Mouse (Mus musculus): ENCODE measurements around the gene Tnni3. TPM values are rescaled to one million over a fixed set of nuclear protein-coding genes. Genes with fewer than 3 reads are reported as not detected.

The Tnni3 gene
- polyA plus RNA-seq, 1 experiment from 2014 or later: 0.36 TPM

DNA sequence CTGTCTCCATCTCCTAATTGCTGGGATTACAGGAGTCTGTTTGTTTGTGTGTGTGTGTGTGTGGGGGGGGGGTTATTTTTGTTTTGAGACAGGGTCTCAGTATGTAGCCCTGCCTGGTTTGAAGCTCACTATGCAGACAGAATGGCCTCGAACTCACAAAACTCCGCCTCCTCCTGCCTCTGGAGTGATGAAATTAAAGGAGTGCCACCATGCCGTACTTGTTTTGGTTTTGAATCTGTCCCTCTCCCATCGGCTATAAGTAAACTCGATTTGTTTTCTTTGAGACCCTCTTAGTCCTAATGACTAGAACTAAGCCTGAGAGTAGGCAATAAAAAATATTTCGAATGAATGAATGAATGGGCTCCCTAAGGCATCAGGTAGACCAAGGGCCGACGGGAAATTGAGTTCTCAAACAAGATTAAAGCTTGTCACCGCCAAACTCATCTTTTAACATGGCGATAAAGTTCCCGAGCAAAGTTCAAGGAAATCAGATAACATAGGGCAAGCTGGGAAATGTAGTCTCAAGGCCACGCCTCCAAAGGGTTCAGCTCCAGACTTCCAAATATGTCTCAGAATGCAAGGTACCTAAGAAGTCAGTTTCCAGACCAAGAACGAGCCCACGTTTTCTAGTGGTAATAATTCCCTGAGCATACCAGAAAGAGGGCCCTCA lies 21.5 kb downstream of the Tnni3 start:
- Histone ChIP-seq H3K4me2 (replicated peaks) (peak overlapping the region; percentile 89), H3K27me3 (ENCODE audit: control insufficient read depth, insufficient read depth, low read length) (no peaks in the 10 kb centered on the region), H3K27ac (no peak overlapping the region), H3K9me3 (ENCODE audit: control insufficient read depth, low read length) (no peaks in the 10 kb centered on the region), H3K36me3 (replicated peaks; ENCODE audit: control insufficient read depth, insufficient read depth) (no peaks in the 10 kb centered on the region), H3K4me3 (replicated peaks; ENCODE audit: low read length) (peak overlapping the region; percentile 88), H3K4me1 (replicated peaks; ENCODE audit: control insufficient read depth, insufficient read depth, low read length) (peaks cover 33% of the 10 kb centered on the region), H3K9ac (peak overlapping the region; percentile 96)
- WGBS: 12% methylated on average over 14 of the region's 14 CpGs
- peak; percentile 50 for DNase-seq (ENCODE audit: low spot score)
- no peak for ATAC-seq (ENCODE audit: low FRiP score)

DNA sequence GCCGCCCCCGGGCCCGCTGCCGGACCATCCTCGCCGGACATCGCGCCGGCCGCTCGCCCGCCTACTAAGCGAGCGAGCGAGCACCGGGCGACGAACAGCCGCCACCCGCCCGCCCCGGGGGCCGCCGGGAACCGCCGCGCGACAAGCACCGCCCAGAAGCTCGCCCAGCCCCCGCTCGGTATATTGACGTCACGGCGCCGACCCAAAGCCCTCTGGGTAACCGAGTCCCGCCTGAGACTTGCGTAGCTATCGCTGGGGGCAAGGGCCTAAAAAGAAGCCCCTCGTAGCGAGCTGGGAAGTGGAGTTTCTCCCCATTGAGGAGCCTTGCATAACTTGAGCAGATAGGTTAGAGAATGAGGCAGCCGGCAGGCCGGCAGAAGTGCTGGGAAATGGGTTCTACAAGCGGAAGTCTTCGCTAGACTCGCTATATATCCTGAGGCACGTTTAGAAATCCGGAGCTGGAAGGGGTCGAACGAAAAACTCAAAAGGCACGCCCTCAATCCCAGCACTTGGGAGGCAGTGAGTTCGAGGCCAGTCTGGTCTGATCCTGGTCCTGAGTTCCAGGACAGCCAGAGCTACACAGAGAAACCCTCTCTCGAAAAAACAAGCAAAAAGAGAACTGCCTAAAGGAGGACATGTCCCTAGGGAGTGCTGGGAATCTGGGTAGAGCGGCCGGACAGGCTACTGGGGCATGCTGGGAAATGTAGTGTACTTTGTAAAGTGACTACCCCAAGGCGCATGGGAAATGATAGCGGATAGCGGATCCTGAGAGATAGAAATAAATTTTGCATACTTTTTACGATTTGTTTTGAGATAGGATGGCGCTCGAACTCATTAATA lies 22.3 kb downstream of the Tnni3 start, which contains the start of gene Ppp1r12c:
Gene Ppp1r12c (minus strand): TSS at position 123 of the 840 bp plus-strand sequence.
- under 1% methylated on average over 57 of the region's 62 CpGs for WGBS
- H3K27me3 ChIP-seq (ENCODE audit: control insufficient read depth, insufficient read depth, low read length): no peaks in the 10 kb centered on the region
- peak within 1 kb of the TSS; percentile 89 for H3K4me2 ChIP-seq (replicated peaks)
- H3K27ac ChIP-seq: peak within 1 kb of the TSS; percentile 86
- H3K36me3 ChIP-seq (replicated peaks; ENCODE audit: control insufficient read depth, insufficient read depth): peaks cover 4% of the 10 kb centered on the region; the same call in 1 of the 2 replicates
- H3K9me3 ChIP-seq (ENCODE audit: control insufficient read depth, low read length): no peaks in the 10 kb centered on the region
- ATAC-seq (ENCODE audit: low FRiP score) (peak; percentile 92), DNase-seq (ENCODE audit: low spot score) (peak; percentile 94)
- peak within 1 kb of the TSS; percentile 88 for H3K4me3 ChIP-seq (replicated peaks; ENCODE audit: low read length)
- H3K4me1 ChIP-seq (replicated peaks; ENCODE audit: control insufficient read depth, insufficient read depth, low read length): peaks cover 33% of the 10 kb centered on the region
- peak within 1 kb of the TSS; percentile 96 for H3K9ac ChIP-seq

DNA sequence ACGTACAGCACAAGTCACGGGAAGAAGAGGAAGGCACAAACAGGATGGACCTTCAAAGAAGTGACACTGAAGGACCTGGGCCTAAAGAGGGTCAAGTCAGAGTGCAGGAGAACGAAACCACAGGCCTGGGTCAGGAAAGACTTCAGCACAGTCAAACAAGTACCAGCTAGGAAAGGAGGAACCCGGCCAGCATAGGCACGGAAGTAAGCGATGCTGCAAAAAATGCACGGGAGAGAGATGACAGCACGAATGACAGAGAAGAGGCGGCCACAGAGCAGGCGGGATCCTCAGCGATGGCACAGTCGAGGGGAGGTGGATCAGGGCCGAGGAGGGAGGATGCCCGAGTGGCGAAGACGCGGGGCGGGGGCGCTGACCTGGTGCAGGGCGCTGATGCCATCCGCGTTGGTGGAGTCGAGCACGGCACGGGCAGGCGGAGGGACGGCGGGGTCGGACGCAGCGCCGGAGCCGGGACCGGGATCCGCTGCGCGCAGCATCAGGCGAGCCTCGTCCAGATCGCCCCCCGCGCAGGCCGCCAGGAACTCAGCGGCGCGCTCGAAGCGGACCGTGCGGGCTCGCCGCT lies 23.0 kb downstream of the Tnni3 start:
- peak overlapping the region; percentile 86 for H3K27ac ChIP-seq
- WGBS: 0% methylated on average over 43 of the region's 52 CpGs
- peak; percentile 51 for ATAC-seq (ENCODE audit: low FRiP score)

DNA sequence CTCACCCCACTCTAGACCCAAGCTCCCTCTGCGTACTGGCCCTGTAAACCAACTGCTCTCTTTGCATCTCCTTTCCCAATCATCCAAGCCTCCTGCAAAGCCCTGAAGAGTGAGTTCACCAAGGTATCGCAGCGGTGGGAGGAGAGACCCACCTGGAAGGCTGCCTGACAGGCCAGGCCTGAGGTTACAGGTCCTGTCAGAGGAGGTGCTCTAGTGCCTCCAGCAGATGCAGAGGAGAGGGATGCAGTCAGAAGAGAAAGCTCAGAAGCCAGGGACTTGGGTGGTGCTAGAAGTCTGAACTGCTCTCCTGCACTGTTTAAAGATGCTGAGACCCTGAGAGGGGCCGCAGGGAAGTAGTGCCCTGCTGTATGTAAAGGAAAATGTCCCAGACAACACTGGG lies 25.0 kb downstream of the Tnni3 start:
- H3K4me1 ChIP-seq (replicated peaks; ENCODE audit: control insufficient read depth, insufficient read depth, low read length): peaks cover 33% of the 10 kb centered on the region
- WGBS: 92% methylated on average over 4 of the region's 4 CpGs
- H3K9ac ChIP-seq: peak overlapping the region; percentile 96; the same call in 1 of the 2 replicates
- ATAC-seq (ENCODE audit: low FRiP score): no peak
- H3K9me3 ChIP-seq (ENCODE audit: control insufficient read depth, low read length): no peaks in the 10 kb centered on the region
- H3K36me3 ChIP-seq (replicated peaks; ENCODE audit: control insufficient read depth, insufficient read depth): peaks cover 13% of the 10 kb centered on the region
- H3K4me3 ChIP-seq (replicated peaks; ENCODE audit: low read length): no peak overlapping the region
- H3K27ac ChIP-seq: no peak overlapping the region
- no peak for DNase-seq (ENCODE audit: low spot score)
- H3K27me3 ChIP-seq (ENCODE audit: control insufficient read depth, insufficient read depth, low read length): no peaks in the 10 kb centered on the region
- H3K4me2 ChIP-seq (replicated peaks): peak overlapping the region; percentile 89

More for the DNA sequence above, 23.0 kb downstream of the Tnni3 start:
- peak; percentile 37 for DNase-seq (ENCODE audit: low spot score)
- H3K4me1 ChIP-seq (replicated peaks; ENCODE audit: control insufficient read depth, insufficient read depth, low read length): peaks cover 33% of the 10 kb centered on the region
- peak overlapping the region; percentile 88 for H3K4me3 ChIP-seq (replicated peaks; ENCODE audit: low read length)
- H3K27me3 ChIP-seq (ENCODE audit: control insufficient read depth, insufficient read depth, low read length): no peaks in the 10 kb centered on the region
- peak overlapping the region; percentile 89 for H3K4me2 ChIP-seq (replicated peaks)
- peaks cover 12% of the 10 kb centered on the region for H3K36me3 ChIP-seq (replicated peaks; ENCODE audit: control insufficient read depth, insufficient read depth)
- H3K9me3 ChIP-seq (ENCODE audit: control insufficient read depth, low read length): no peaks in the 10 kb centered on the region
- peak overlapping the region; percentile 96 for H3K9ac ChIP-seq

DNA sequence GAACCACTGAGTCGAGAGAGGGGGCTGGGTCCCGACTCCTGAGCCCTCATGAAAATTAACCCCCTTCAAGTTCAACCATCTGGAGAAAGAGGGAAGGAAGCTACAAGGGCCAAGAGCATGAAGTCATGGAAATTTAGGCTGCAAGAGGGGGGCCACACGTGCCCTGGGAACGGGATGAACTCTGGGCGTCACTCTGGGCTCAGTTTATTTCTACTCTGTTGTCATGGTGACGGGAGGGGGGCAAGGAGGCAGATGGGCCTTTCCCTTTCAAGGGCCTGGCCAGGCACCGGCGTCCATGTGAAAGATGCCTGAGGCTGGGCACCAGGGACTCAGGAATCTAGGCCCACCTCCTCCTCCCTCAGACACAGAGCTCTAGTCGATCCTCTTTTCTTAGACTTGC lies 25.8 kb downstream of the Tnni3 start:
- Histone ChIP-seq H3K4me2 (replicated peaks) (peak overlapping the region; percentile 89), H3K4me3 (replicated peaks; ENCODE audit: low read length) (no peak overlapping the region; the same call in 1 of the 2 replicates), H3K9me3 (ENCODE audit: control insufficient read depth, low read length) (no peaks in the 10 kb centered on the region), H3K27me3 (ENCODE audit: control insufficient read depth, insufficient read depth, low read length) (no peaks in the 10 kb centered on the region), H3K36me3 (replicated peaks; ENCODE audit: control insufficient read depth, insufficient read depth) (peaks cover 21% of the 10 kb centered on the region), H3K9ac (peak overlapping the region; percentile 96; the same call in 1 of the 2 replicates), H3K27ac (no peak overlapping the region), H3K4me1 (replicated peaks; ENCODE audit: control insufficient read depth, insufficient read depth, low read length) (peaks cover 33% of the 10 kb centered on the region)
- DNase-seq (ENCODE audit: low spot score) (peak; percentile 60), ATAC-seq (ENCODE audit: low FRiP score) (0 out of 2 replicates have a peak, but pooled peaks have one; percentile 12)
- 4% methylated on average over 9 of the region's 9 CpGs for WGBS

DNA sequence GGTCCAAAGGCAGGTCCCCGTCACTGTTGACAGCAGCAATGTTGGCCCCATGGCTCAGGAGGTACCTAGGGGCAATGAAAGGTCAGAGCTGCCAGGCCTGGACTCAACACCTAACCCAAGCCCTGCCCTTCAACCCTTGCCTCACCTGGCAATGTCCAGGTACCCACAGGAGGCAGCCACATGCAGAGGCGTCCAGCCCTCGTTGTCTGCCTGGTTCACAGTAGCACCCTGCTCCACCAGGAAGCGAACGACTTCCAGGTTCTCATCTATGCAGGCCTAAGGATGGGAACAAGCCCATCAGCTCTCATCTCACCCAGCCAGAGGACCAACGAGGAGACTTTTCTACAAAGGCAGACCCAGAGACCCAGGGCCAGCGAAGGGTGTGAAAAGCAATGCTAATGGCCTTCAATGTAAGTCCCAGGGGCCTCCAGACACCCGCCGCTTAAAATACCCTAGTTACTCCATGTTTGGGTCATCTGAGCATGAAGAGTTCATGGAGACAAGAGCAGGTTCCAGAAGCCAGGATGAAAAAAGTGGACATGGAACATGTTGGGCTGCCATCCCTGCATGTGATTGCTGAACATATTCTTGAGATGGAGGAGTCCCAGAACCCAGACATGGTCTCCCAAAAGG lies 26.6 kb downstream of the Tnni3 start:
- no peak overlapping the region for H3K4me3 ChIP-seq (replicated peaks; ENCODE audit: low read length)
- WGBS: 87% methylated on average over 9 of the region's 9 CpGs
- 0 out of 2 replicates have a peak overlapping the region, but pooled peaks have one; percentile 89 for H3K4me2 ChIP-seq (replicated peaks)

DNA sequence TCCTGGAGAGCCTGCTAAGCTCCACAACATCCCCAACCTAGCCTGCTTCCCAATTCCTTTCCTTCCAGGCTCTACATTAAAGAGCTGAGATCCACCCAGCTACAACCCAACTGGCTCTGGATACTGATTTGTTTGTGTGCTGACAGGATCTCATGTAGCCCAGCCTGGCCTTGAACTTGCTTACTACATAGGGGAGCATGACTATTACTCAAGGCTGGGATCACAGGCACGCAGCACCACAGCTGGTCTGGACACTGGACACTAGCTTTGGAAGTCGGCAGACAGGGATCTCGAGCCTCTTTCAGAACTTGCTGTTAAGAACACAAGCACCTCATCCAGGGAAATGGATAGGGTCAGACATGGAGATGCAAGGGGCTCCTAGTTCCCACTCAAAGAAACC lies 27.6 kb downstream of the Tnni3 start:
- 98% methylated on average over 3 of the region's 3 CpGs for whole genome bisulfite sequencing
- ATAC-seq (ENCODE audit: low FRiP score) (no peak), DNase-seq (ENCODE audit: low spot score) (no peak)
- no peak overlapping the region for H3K27ac ChIP-seq
- H3K4me1 ChIP-seq (replicated peaks; ENCODE audit: control insufficient read depth, insufficient read depth, low read length): peaks cover 33% of the 10 kb centered on the region
- no peak overlapping the region for H3K4me3 ChIP-seq (replicated peaks; ENCODE audit: low read length)
- no peak overlapping the region for H3K9ac ChIP-seq
- peaks cover 33% of the 10 kb centered on the region for H3K36me3 ChIP-seq (replicated peaks; ENCODE audit: control insufficient read depth, insufficient read depth)
- H3K9me3 ChIP-seq (ENCODE audit: control insufficient read depth, low read length): no peaks in the 10 kb centered on the region
- H3K4me2 ChIP-seq (replicated peaks): no peak overlapping the region
- no peaks in the 10 kb centered on the region for H3K27me3 ChIP-seq (ENCODE audit: control insufficient read depth, insufficient read depth, low read length)

More for the DNA sequence above, 26.6 kb downstream of the Tnni3 start:
- Histone ChIP-seq H3K27me3 (ENCODE audit: control insufficient read depth, insufficient read depth, low read length) (no peaks in the 10 kb centered on the region), H3K9me3 (ENCODE audit: control insufficient read depth, low read length) (no peaks in the 10 kb centered on the region), H3K4me1 (replicated peaks; ENCODE audit: control insufficient read depth, insufficient read depth, low read length) (peaks cover 33% of the 10 kb centered on the region), H3K36me3 (replicated peaks; ENCODE audit: control insufficient read depth, insufficient read depth) (peaks cover 27% of the 10 kb centered on the region), H3K9ac (no peak overlapping the region), H3K27ac (no peak overlapping the region)
- no peak for DNase-seq (ENCODE audit: low spot score)
- ATAC-seq (ENCODE audit: low FRiP score): no peak

DNA sequence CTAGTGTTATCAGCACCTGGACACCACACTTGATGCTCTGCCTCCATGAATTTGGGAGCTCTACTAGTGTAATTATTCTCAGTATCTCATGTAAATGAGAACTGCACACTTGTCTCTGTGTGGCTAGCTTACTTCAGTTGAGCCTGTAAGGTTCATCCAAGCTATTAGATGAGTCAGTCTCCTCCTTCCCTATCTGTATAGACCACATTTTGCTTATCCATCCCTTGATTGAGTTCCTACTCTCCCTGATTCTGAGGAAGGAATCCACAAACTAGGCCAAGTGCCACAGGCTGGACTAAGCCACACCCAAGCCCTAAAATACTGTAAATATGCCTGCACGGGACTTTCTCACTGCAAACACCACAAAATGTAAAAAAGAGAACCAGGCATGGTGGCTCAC lies 30.0 kb downstream of the Tnni3 start:
- Histone ChIP-seq H3K27ac (no peak overlapping the region), H3K4me2 (replicated peaks) (no peak overlapping the region), H3K9ac (no peak overlapping the region), H3K36me3 (replicated peaks; ENCODE audit: control insufficient read depth, insufficient read depth) (peaks cover 50% of the 10 kb centered on the region), H3K4me3 (replicated peaks; ENCODE audit: low read length) (no peak overlapping the region), H3K9me3 (ENCODE audit: control insufficient read depth, low read length) (no peaks in the 10 kb centered on the region), H3K4me1 (replicated peaks; ENCODE audit: control insufficient read depth, insufficient read depth, low read length) (peaks cover 14% of the 10 kb centered on the region), H3K27me3 (ENCODE audit: control insufficient read depth, insufficient read depth, low read length) (no peaks in the 10 kb centered on the region)
- WGBS: 89% methylated on average over 1 of the region's 1 CpGs
- DNase-seq (ENCODE audit: low spot score) (no peak), ATAC-seq (ENCODE audit: low FRiP score) (no peak)
